In genomic region chr12:8853858-8854257, GRCm38 (mm10) we compare ENCODE assay signal across 17 mouse cellular contexts.
"Had no signal": no experiment of that assay in that cellular context is flagged by ENCODE, and none has a peak within 500 bp of the region (broad histone marks: within the 10 kb centered on the region; RNA-seq: fewer than 3 reads in every experiment).

No protein-coding gene starts in this region.

- H3K4me2 ChIP-seq: liver, embryonic 13.5 days; midbrain, embryonic 12.5 days; midbrain, embryonic 15.5 days; neural tube, embryonic 13.5 days had no signal

- H3K4me3 ChIP-seq: layer of hippocampus, adult 2 months; liver, embryonic 13.5 days; midbrain, embryonic 12.5 days; midbrain, embryonic 15.5 days; neural tube, embryonic 13.5 days had no signal

- H3K9me3 ChIP-seq: liver, embryonic 13.5 days; midbrain, embryonic 12.5 days; midbrain, embryonic 15.5 days; neural tube, embryonic 13.5 days had no signal

- H3K27me3 ChIP-seq: midbrain, embryonic 12.5 days; midbrain, embryonic 15.5 days; neural tube, embryonic 13.5 days had no signal

- DNase-seq: kidney, adult 2 months; kidney, postnatal 25 days; layer of hippocampus, adult 9-11 months; liver, embryonic 13.5 days; lung, adult 2 months; lung, postnatal 14 days; retina, postnatal 1 day; right cerebral cortex, postnatal 25 days; thymus, adult 2 months; thymus, postnatal 14 days; thymus, postnatal 4 days had no signal

- H3K4me1 ChIP-seq: liver, embryonic 13.5 days; midbrain, embryonic 12.5 days; midbrain, embryonic 15.5 days had no signal

- H3K36me3 ChIP-seq: liver, embryonic 13.5 days; midbrain, embryonic 12.5 days; midbrain, embryonic 15.5 days; neural tube, embryonic 13.5 days had no signal

- H3K27ac ChIP-seq: kidney, postnatal 0 days; layer of hippocampus, adult 2 months; liver, embryonic 13.5 days; midbrain, embryonic 12.5 days; midbrain, embryonic 15.5 days; neural tube, embryonic 13.5 days; stomach, postnatal 0 days had no signal
